Mouse (Mus musculus): ENCODE results near the gene Scel. TPM values are rescaled to one million over a fixed set of nuclear protein-coding genes. Genes with fewer than 3 reads are reported as not detected.

The Scel gene
- polyA plus RNA-seq, 1 experiment from 2014 or later, result 0.26 TPM

GRCm38 (mm10) chr14:103481514-103481913, 31.6 kb upstream of the Scel start:
- no peak overlapping the region for H3K9ac ChIP-seq (replicated peaks)
- H3K27ac ChIP-seq (replicated peaks), result no peak overlapping the region
- H3K27me3 ChIP-seq, result no peaks in the 10 kb centered on the region
- H3K4me1 ChIP-seq, result no peaks in the 10 kb centered on the region
- H3K36me3 ChIP-seq, result no peaks in the 10 kb centered on the region
- no peak overlapping the region for H3K4me2 ChIP-seq (replicated peaks)
- ATAC-seq (ENCODE audit: low FRiP score, low read depth), result no peak
- WGBS, result 88% methylated on average over 7 of the region's 7 CpGs
- no peak overlapping the region for H3K4me3 ChIP-seq
- H3K9me3 ChIP-seq, result no peaks in the 10 kb centered on the region

GRCm38 (mm10) chr14:103485671-103486070, 27.5 kb upstream of the Scel start:
- WGBS, result 89% methylated on average over 8 of the region's 8 CpGs
- Histone ChIP-seq H3K27me3 (no peaks in the 10 kb centered on the region), H3K36me3 (no peaks in the 10 kb centered on the region), H3K4me1 (no peaks in the 10 kb centered on the region), H3K4me2 (replicated peaks) (no peak overlapping the region), H3K9ac (replicated peaks) (no peak overlapping the region), H3K4me3 (no peak overlapping the region), H3K27ac (replicated peaks) (no peak overlapping the region), H3K9me3 (no peaks in the 10 kb centered on the region)
- no peak for ATAC-seq (ENCODE audit: low FRiP score, low read depth)

- H3K4me1 ChIP-seq, result no peaks in the 10 kb centered on the region
- ATAC-seq (ENCODE audit: low FRiP score, low read depth), result no peak
- 87% methylated on average over 5 of the region's 5 CpGs for WGBS
- no peaks in the 10 kb centered on the region for H3K36me3 ChIP-seq
- H3K4me3 ChIP-seq, result no peak overlapping the region
- no peak overlapping the region for H3K4me2 ChIP-seq (replicated peaks)
- H3K27ac ChIP-seq (replicated peaks), result no peak overlapping the region
- no peak overlapping the region for H3K9ac ChIP-seq (replicated peaks)
- H3K9me3 ChIP-seq, result peaks cover 7% of the 10 kb centered on the region; the same call in 1 of the 2 replicates
- H3K27me3 ChIP-seq, result no peaks in the 10 kb centered on the region
Observed at GRCm38 (mm10) chr14:103486974-103487373, 26.2 kb upstream of the Scel start.

- Histone ChIP-seq H3K36me3 (no peaks in the 10 kb centered on the region), H3K9ac (replicated peaks) (no peak overlapping the region), H3K27ac (replicated peaks) (no peak overlapping the region), H3K4me1 (no peaks in the 10 kb centered on the region), H3K9me3 (peaks cover 14% of the 10 kb centered on the region; the same call in 1 of the 2 replicates), H3K4me2 (replicated peaks) (no peak overlapping the region), H3K4me3 (no peak overlapping the region), H3K27me3 (no peaks in the 10 kb centered on the region)
- 68% methylated on average over 3 of the region's 3 CpGs for WGBS
- no peak for ATAC-seq (ENCODE audit: low FRiP score, low read depth)
Observed at GRCm38 (mm10) chr14:103488659-103489058, 24.5 kb upstream of the Scel start.

GRCm38 (mm10) chr14:103498199-103498598, 14.9 kb upstream of the Scel start:
- no peak overlapping the region for H3K27ac ChIP-seq (replicated peaks)
- no peaks in the 10 kb centered on the region for H3K27me3 ChIP-seq
- 0 out of 2 replicates have a peak, but pooled peaks cover under 1% of the 10 kb centered on the region for H3K9me3 ChIP-seq
- ATAC-seq (ENCODE audit: low FRiP score, low read depth), result peak; percentile 53
- 50% methylated on average over 8 of the region's 8 CpGs for WGBS
- no peak overlapping the region for H3K4me2 ChIP-seq (replicated peaks)
- H3K4me1 ChIP-seq, result 0 out of 2 replicates have a peak, but pooled peaks cover 10% of the 10 kb centered on the region
- no peak overlapping the region for H3K9ac ChIP-seq (replicated peaks)
- no peaks in the 10 kb centered on the region for H3K36me3 ChIP-seq
- H3K4me3 ChIP-seq, result no peak overlapping the region

GRCm38 (mm10) chr14:103498613-103499012, 14.5 kb upstream of the Scel start:
- Histone ChIP-seq H3K9me3 (no peaks in the 10 kb centered on the region), H3K4me3 (no peak overlapping the region), H3K4me2 (replicated peaks) (no peak overlapping the region), H3K4me1 (0 out of 2 replicates have a peak, but pooled peaks cover 10% of the 10 kb centered on the region), H3K36me3 (no peaks in the 10 kb centered on the region), H3K9ac (replicated peaks) (no peak overlapping the region), H3K27me3 (no peaks in the 10 kb centered on the region), H3K27ac (replicated peaks) (no peak overlapping the region)
- WGBS, result 71% methylated on average over 5 of the region's 5 CpGs
- peak; percentile 50 for ATAC-seq (ENCODE audit: low FRiP score, low read depth)

- no peaks in the 10 kb centered on the region for H3K36me3 ChIP-seq
- WGBS, result 35% methylated on average over 1 of the region's 1 CpGs
- no peak for ATAC-seq (ENCODE audit: low FRiP score, low read depth)
- no peak overlapping the region for H3K4me3 ChIP-seq
- H3K27ac ChIP-seq (replicated peaks), result no peak overlapping the region
- H3K9ac ChIP-seq (replicated peaks), result no peak overlapping the region
- no peak overlapping the region for H3K4me2 ChIP-seq (replicated peaks)
- 0 out of 2 replicates have a peak, but pooled peaks cover 10% of the 10 kb centered on the region for H3K4me1 ChIP-seq
- no peaks in the 10 kb centered on the region for H3K9me3 ChIP-seq
- H3K27me3 ChIP-seq, result no peaks in the 10 kb centered on the region
Observed at GRCm38 (mm10) chr14:103499060-103499459, 14.1 kb upstream of the Scel start.

- 0 out of 2 replicates have a peak, but pooled peaks cover 10% of the 10 kb centered on the region for H3K4me1 ChIP-seq
- no peaks in the 10 kb centered on the region for H3K27me3 ChIP-seq
- ATAC-seq (ENCODE audit: low FRiP score, low read depth), result no peak
- no peaks in the 10 kb centered on the region for H3K36me3 ChIP-seq
- no peak overlapping the region for H3K4me3 ChIP-seq
- H3K9ac ChIP-seq (replicated peaks), result no peak overlapping the region
- 37% methylated on average over 7 of the region's 7 CpGs for WGBS
- no peak overlapping the region for H3K4me2 ChIP-seq (replicated peaks)
- no peaks in the 10 kb centered on the region for H3K9me3 ChIP-seq
- H3K27ac ChIP-seq (replicated peaks), result no peak overlapping the region
Observed at GRCm38 (mm10) chr14:103500309-103500708, 12.8 kb upstream of the Scel start.

- H3K27me3 ChIP-seq, result no peaks in the 10 kb centered on the region
- no peaks in the 10 kb centered on the region for H3K36me3 ChIP-seq
- no peak overlapping the region for H3K4me3 ChIP-seq
- H3K4me1 ChIP-seq, result 0 out of 2 replicates have a peak, but pooled peaks cover 10% of the 10 kb centered on the region
- ATAC-seq (ENCODE audit: low FRiP score, low read depth), result no peak; the same call in 1 of the 2 replicates
- no peak overlapping the region for H3K9ac ChIP-seq (replicated peaks)
- no peak overlapping the region for H3K4me2 ChIP-seq (replicated peaks)
- no peak overlapping the region for H3K27ac ChIP-seq (replicated peaks)
- 5% methylated on average over 4 of the region's 4 CpGs for WGBS
- no peaks in the 10 kb centered on the region for H3K9me3 ChIP-seq
Observed at GRCm38 (mm10) chr14:103500941-103501340, 12.2 kb upstream of the Scel start.

GRCm38 (mm10) chr14:103504514-103504913, 8.6 kb upstream of the Scel start:
- no peak overlapping the region for H3K4me2 ChIP-seq (replicated peaks)

GRCm38 (mm10) chr14:103509544-103509943, 3.6 kb upstream of the Scel start:
- ATAC-seq (ENCODE audit: low FRiP score, low read depth), result no peak
- H3K27me3 ChIP-seq, result no peaks in the 10 kb centered on the region
- no peak overlapping the region for H3K4me2 ChIP-seq (replicated peaks)
- no peaks in the 10 kb centered on the region for H3K36me3 ChIP-seq
- no peak overlapping the region for H3K9ac ChIP-seq (replicated peaks)
- H3K27ac ChIP-seq (replicated peaks), result no peak overlapping the region
- 96% methylated on average over 8 of the region's 8 CpGs for WGBS
- peaks cover 16% of the 10 kb centered on the region for H3K4me1 ChIP-seq
- no peaks in the 10 kb centered on the region for H3K9me3 ChIP-seq
- H3K4me3 ChIP-seq, result no peak overlapping the region

More at GRCm38 (mm10) chr14:103504514-103504913, 8.6 kb upstream of the Scel start:
- H3K27me3 ChIP-seq, result no peaks in the 10 kb centered on the region
- 0 out of 2 replicates have a peak, but pooled peaks cover 5% of the 10 kb centered on the region for H3K4me1 ChIP-seq
- no peak overlapping the region for H3K4me3 ChIP-seq
- no peak overlapping the region for H3K9ac ChIP-seq (replicated peaks)
- ATAC-seq (ENCODE audit: low FRiP score, low read depth), result no peak
- H3K9me3 ChIP-seq, result no peaks in the 10 kb centered on the region
- 87% methylated on average over 7 of the region's 7 CpGs for WGBS
- H3K36me3 ChIP-seq, result no peaks in the 10 kb centered on the region
- no peak overlapping the region for H3K27ac ChIP-seq (replicated peaks)

GRCm38 (mm10) chr14:103513473-103513811, 300 bp downstream of the Scel start:
- Histone ChIP-seq H3K9me3 (no peaks in the 10 kb centered on the region), H3K4me1 (peaks cover 16% of the 10 kb centered on the region), H3K36me3 (no peaks in the 10 kb centered on the region), H3K4me3 (no peak overlapping the region), H3K9ac (replicated peaks) (no peak overlapping the region), H3K27ac (replicated peaks) (no peak overlapping the region), H3K4me2 (replicated peaks) (peak overlapping the region; percentile 31), H3K27me3 (no peaks in the 10 kb centered on the region)
- WGBS, result 63% methylated on average over 7 of the region's 7 CpGs
- ATAC-seq (ENCODE audit: low FRiP score, low read depth), result no peak

- no peak for ATAC-seq (ENCODE audit: low FRiP score, low read depth)
- Histone ChIP-seq H3K27me3 (no peaks in the 10 kb centered on the region), H3K27ac (replicated peaks) (no peak overlapping the region), H3K9ac (replicated peaks) (no peak overlapping the region), H3K4me1 (peaks cover 16% of the 10 kb centered on the region), H3K9me3 (no peaks in the 10 kb centered on the region), H3K4me3 (no peak overlapping the region), H3K4me2 (replicated peaks) (no peak overlapping the region), H3K36me3 (no peaks in the 10 kb centered on the region)
- WGBS, result 90% methylated on average over 8 of the region's 8 CpGs
Observed at GRCm38 (mm10) chr14:103515419-103515818, 2.3 kb downstream of the Scel start.
